Mouse (Mus musculus) erythroblast, embryonic 14.5 days (primary cell): Measurements from ENCODE around the gene Asdurf. TPM values are rescaled to one million over a fixed set of nuclear protein-coding genes. Genes with fewer than 3 reads are reported as not detected.
"Not testable (repeated sequence)": the region's sequence is repeated elsewhere in the genome, so short reads cannot be mapped to it uniquely, and the experiment has no call there.

ENCODE experiments used
- H3K27me3 ChIP-seq: 2 replicates; pipeline ENCODE4 v1.6.1; 2012; ENCODE audit warnings: inconsistent platforms; ENCODE audit not compliant: control insufficient read depth
- H3K36me3 ChIP-seq: 2 replicates; pipeline ENCODE4 v1.6.1; 2012; ENCODE audit warnings: mild to moderate bottlenecking, inconsistent platforms; ENCODE audit not compliant: control insufficient read depth
- H3K4me1 ChIP-seq: 2 replicates; pipeline ENCODE4 v1.6.1; 2012; ENCODE audit warnings: inconsistent platforms; ENCODE audit not compliant: control insufficient read depth
- H3K4me3 ChIP-seq: replicated peaks from 2 replicates; pipeline ENCODE3; 2012; ENCODE audit warnings: moderate library complexity, mild to moderate bottlenecking, inconsistent platforms
- H3K9me3 ChIP-seq: 2 replicates; pipeline ENCODE4 v1.6.1; 2012; ENCODE audit warnings: low read length, inconsistent platforms, mixed read lengths; ENCODE audit not compliant: control insufficient read depth
- GATA1 ChIP-seq: IDR thresholded peaks from 2 replicates; pipeline ENCODE4 v1.6.1; 2012; ENCODE audit warnings: low read length, inconsistent platforms, mixed read lengths
- TAL1 ChIP-seq: IDR thresholded peaks from 3 replicates; pipeline ENCODE4 v1.6.1; 2012; ENCODE audit warnings: low read length, inconsistent platforms, mixed read lengths
- polyA plus RNA-seq: library from polyadenylated mRNA; stranded (reverse); fragments of >175 nt; gene quantifications from 2 replicates; pipeline ENCODE4 v1.2.3, GENCODE M21; 2012

The Asdurf gene
- polyA plus RNA-seq, result 1.4 TPM in 1 of 2 replicates, not detected in the other

DNA sequence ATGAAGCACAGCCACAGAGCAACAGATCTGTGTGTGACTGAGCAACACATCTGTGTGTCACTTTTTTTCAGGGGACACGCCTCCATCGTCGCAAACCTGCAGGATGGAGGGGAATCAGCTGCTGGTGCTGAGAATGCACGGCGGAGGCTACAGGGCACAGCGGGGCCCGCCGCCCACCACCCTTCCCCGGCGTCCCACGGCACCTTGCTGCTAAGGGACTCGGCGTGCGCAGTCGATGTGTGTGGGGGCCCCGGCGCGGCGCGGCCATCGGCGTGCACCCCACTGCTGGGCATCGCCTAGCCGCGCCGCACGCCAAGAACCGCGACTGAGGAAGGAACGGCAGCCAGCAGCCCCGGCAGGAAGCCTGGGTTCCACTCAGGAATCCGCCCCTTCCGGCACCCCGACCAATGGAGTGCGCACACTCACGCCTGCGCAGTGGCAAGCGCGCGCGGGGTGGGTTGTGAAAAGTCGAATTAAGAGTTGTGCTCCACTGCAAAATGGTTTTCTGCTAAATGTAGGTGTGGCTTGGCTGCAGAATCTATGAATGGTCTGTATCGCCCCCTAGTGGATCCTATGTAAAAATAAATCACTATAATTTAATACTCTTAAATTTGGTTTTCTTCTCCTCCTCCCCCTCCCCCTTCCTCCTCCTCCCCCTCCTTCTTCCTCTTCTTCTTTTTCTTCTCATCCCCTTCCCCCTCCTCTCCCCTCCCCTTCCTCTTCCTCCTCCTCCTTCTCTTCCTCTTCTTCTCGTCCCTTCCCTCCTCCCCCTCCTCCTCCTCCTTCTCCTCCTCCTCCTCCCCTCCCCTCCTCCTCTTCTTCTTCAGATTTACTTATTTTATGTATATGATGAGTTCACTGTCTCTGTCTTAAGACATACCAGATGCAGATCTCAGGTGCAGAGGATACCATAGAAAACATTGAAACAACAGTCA is at the start of gene Asdurf, which contains the start of the genes Gm28551 and Asnsd1:
Gene Asdurf, minus strand, starts transcription at position 293 of the 935 bp plus-strand sequence.
Gene Gm28551, minus strand, starts transcription at position 341 of the 935 bp plus-strand sequence.
Gene Asnsd1, minus strand, starts transcription at position 426 of the 935 bp plus-strand sequence.
- Histone ChIP-seq H3K9me3 (no peaks in the 10 kb centered on the region), H3K4me3 (peak within 1 kb of the TSS; percentile 78), H3K4me1 (peaks cover 10% of the 10 kb centered on the region), H3K36me3 (peaks cover 26% of the 10 kb centered on the region), H3K27me3 (no peaks in the 10 kb centered on the region)
- TF ChIP-seq GATA1, result no peak

DNA sequence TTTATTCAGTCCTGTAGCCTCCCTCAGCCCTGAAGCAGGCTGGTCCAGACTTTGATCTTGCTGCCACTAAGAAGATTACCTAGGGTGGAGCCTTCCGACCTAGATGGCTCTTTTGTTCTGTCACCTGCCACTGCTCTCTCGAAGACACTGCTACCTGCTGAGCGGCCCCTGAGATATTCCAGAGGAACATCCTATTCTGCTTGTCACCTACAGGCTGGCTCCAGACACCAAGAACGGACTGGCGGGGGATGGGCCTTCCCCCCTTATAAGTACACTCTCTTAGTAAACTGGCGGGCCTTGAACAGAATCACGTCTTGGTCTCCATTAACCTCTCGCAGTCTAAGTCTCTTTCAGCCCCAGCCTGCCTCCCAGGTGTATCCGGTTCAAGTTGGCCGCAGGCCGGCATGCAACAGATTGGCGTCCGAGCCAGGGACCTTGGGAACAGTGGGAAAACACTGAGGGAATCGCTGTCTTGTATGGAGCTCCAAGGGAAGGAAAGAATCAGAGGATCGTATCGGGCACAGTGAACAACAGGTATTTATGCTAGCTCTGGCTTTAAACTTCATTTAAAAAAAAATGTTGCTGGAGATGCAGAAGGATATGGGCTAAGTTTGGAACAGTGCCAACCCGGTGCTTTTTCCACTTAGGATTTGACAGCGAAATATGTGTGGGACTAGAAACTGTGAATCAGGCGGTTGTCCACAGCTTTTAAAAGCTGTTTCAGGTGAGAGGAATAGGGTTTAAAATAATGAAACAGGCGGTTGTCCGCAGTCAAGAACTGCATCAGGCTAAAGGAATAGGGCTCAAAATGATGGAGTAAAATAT is 41.7 kb upstream of the Asdurf start:
- not testable (repeated sequence) for H3K9me3 ChIP-seq, H3K27me3 ChIP-seq, H3K4me1 ChIP-seq, H3K36me3 ChIP-seq, H3K4me3 ChIP-seq

DNA sequence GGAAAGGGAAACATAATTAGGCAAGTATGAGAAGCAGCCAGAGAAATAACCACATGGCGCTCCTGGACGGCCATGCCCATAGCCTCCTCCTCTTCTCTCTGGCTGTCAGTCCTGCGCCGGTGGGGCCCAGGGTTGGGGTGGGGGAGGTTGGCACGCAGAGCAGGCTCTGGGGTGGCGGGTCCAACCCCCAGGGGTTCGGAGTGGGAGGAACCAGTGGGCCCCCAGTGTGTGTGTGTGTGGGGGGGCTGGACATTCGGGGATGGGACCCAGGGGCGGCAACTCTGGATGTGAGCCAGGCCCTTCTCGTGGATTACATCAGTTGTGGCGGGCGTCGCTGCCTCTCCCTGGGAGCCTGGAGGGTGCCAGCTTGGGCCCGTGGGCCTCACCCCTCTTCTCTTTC is 36.3 kb upstream of the Asdurf start:
- no peaks in the 10 kb centered on the region for H3K27me3 ChIP-seq
- H3K36me3 ChIP-seq, result no peaks in the 10 kb centered on the region
- H3K9me3 ChIP-seq, result peaks cover 16% of the 10 kb centered on the region
- no peak overlapping the region for H3K4me3 ChIP-seq
- H3K4me1 ChIP-seq, result no peaks in the 10 kb centered on the region
- TF ChIP-seq TAL1, result no peak
- no peak for TF ChIP-seq GATA1

DNA sequence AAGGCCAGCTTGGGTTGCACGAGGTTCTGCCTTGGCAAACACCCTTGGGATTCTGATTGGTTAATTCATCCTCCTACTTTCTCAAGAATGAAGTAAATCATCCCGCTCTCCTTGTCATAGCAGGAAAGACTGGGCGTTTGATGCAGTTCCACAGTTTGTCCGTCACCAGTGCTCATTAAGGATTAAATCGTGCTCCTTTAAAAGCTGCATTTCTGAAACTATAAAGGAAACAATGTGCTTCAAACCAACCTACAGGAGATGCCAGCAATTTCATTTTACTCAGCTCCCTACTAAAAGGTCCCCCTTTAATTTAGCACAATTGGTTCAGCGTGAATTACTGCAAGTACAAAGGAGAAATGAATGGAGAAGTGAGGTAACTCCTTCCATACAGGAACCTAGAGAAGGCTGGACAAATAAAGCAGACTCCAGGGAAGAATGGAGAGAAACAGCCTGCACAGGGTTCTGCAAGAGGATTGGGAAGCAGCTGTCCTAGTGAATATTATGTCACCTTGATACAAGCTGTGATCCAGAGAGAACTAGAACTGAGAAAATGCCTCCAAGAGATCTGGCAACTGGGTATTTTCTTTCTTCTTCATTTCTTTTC is 31.8 kb upstream of the Asdurf start:
- Histone ChIP-seq H3K9me3 (peaks cover 8% of the 10 kb centered on the region), H3K4me3 (no peak overlapping the region), H3K27me3 (no peaks in the 10 kb centered on the region), H3K4me1 (no peaks in the 10 kb centered on the region), H3K36me3 (no peaks in the 10 kb centered on the region)
- TF ChIP-seq TAL1 (no peak), GATA1 (no peak)

DNA sequence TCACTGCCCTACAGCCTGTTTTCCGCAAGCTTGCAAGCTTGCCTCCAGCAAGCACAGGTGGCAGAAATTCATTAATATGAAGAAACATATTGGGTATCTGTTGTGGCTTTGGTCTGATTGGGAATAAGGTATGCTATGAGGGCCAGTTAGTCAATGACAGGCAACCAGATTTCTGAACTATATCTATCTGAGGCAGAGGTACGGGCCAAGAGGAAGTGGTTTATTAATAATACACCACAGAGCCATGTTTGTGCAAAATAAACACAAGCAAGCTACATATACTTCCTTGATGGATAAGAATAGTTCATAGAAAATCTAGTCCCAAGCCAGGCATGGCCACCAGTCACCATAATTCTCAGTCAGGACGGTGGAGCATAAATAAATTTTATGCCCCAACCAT is 25.3 kb upstream of the Asdurf start:
- Histone ChIP-seq H3K27me3 (no peaks in the 10 kb centered on the region), H3K9me3 (no peaks in the 10 kb centered on the region), H3K36me3 (no peaks in the 10 kb centered on the region), H3K4me1 (no peaks in the 10 kb centered on the region), H3K4me3 (no peak overlapping the region)
- TF ChIP-seq GATA1 (no peak), TAL1 (no peak)

DNA sequence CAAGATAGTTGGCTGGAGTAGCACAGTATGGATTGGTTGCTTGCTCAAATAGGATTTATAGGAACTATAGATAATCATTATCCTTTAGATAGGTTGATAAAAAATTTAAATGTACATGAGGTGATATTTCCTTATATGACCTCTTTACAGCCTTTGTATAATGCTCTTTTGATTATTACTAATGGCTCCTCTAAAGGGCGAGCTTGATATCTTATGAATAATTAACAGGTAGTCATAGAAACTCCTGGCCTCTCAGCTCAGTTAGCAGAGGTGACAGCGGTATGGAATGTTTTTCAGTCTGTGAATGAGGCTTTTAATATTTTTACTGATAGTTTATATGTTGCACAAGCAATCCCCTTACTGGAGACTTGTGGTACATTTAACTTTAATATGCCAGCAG is 23.5 kb upstream of the Asdurf start:
- not testable (repeated sequence) for H3K9me3 ChIP-seq, H3K36me3 ChIP-seq, H3K4me3 ChIP-seq

DNA sequence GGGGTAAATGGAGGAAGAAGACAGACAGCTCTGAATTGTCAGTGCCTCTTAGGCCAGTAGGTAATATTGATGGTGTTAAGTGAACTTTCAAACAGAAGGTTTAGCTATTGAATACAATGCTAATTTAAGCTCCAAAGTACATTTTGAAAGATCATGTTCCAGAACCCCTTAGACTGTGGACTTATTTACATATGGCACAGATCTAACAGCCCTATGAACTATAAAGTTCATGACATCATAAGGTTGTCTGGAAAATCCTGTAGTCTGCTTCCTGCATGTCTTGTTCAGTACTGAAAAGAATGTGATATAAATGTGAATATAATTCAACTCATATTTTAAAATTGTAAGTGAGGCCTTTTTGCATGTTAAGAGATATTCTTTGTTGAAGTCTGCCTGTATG is 6.6 kb upstream of the Asdurf start:
- Histone ChIP-seq H3K4me3 (no peak overlapping the region), H3K9me3 (no peaks in the 10 kb centered on the region), H3K4me1 (no peaks in the 10 kb centered on the region), H3K36me3 (no peaks in the 10 kb centered on the region), H3K27me3 (no peaks in the 10 kb centered on the region)
- TF ChIP-seq TAL1, result no peak
- no peak for TF ChIP-seq GATA1

More for the DNA sequence above, 23.5 kb upstream of the Asdurf start:
- H3K27me3 ChIP-seq, H3K4me1 ChIP-seq: not testable (repeated sequence)

DNA sequence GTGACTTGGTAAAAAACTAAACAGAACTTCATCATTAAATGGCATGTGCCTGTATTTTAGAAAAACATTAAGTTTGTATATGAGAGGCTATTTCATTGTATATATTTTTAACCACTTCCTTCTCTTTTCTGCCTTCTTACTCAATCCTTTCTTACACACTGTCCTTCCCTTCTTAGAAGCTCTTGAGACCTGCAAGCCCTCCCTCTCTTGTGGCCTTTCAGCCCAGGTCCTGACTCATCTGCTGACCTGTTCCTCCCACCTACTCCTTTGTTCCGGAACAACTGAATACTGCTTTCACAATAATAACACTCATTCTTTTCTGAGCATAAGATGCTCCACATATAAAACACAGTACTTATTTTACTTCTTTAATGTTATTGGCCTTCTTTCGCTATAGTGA is 11.3 kb downstream of the Asdurf start:
- peaks cover 6% of the 10 kb centered on the region for H3K9me3 ChIP-seq
- peaks cover 42% of the 10 kb centered on the region for H3K36me3 ChIP-seq
- no peaks in the 10 kb centered on the region for H3K27me3 ChIP-seq
- TF ChIP-seq TAL1 (no peak), GATA1 (no peak)
- peaks cover 17% of the 10 kb centered on the region for H3K4me1 ChIP-seq
- H3K4me3 ChIP-seq, result no peak overlapping the region

DNA sequence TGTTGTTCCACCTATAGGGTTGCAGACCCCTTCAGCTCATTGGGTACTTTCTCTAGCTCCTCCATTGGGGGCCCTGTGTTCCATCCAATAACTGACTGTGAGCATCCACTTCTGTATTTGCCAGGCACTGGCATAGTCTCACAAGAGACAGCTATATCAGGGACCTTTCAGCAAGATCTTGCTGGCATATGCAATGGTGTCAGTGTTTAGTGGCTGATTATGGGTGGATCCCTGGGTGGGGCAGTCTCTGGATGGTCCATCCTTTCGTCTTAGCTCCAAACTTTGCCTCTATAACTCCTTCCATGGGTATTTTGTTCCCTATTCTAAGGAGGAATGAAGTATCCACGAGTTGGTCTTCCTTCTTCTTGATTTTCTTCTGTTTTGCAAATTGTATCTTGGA is 15.0 kb downstream of the Asdurf start:
- Histone ChIP-seq H3K9me3 (peaks cover 11% of the 10 kb centered on the region), H3K36me3 (peaks cover 13% of the 10 kb centered on the region), H3K4me1 (peaks cover 41% of the 10 kb centered on the region)
- not testable (repeated sequence) for H3K4me3 ChIP-seq, H3K27me3 ChIP-seq
